Mouse (Mus musculus): ENCODE measurements around the gene Bola1. TPM values are rescaled to one million over a fixed set of nuclear protein-coding genes. Genes with fewer than 3 reads are reported as not detected.

Gene Bola1
- total RNA-seq, 2 experiments from 2014 or later = 25.1 to 26.9 TPM

GRCm38 (mm10) chr3:96161869-96162840 lies 57.4 kb downstream of the Bola1 start, which contains the start of gene Mtmr11:
Gene Mtmr11, plus strand, starts transcription at chr3:96162004.
- intact Hi-C loops (cut with DNase I) = no loop called here
- DNase-seq = peak; percentile 38 to 50

GRCm38 (mm10) chr3:96160803-96161516 lies 58.5 kb downstream of the Bola1 start:
- intact Hi-C loops (cut with DNase I) = no loop called here
- peak; percentile 55 to 58 for DNase-seq

GRCm38 (mm10) chr3:96160222-96160802 lies 59.2 kb downstream of the Bola1 start:
- peak; percentile 50 to 65 for DNase-seq
- intact Hi-C loops (cut with DNase I) = no loop called here

GRCm38 (mm10) chr3:96159820-96160219 lies 59.7 kb downstream of the Bola1 start:
- intact Hi-C loops (cut with DNase I) = no loop called here
- DNase-seq = no peak

GRCm38 (mm10) chr3:96155501-96155900 lies 64.0 kb downstream of the Bola1 start:
- intact Hi-C loops (cut with DNase I) = no loop called here
- DNase-seq = no peak

GRCm38 (mm10) chr3:96152611-96153010 lies 66.9 kb downstream of the Bola1 start:
- DNase-seq = no peak
- intact Hi-C loops (cut with DNase I) = no loop called here

GRCm38 (mm10) chr3:96151836-96152235 lies 67.7 kb downstream of the Bola1 start:
- DNase-seq = no peak
- intact Hi-C loops (cut with DNase I) = no loop called here

- peak; percentile 49 to 51 for DNase-seq
- intact Hi-C loops (cut with DNase I) = loop anchor here (1.0 to 2.0 kb wide), 4 partner anchors 57 to 183 kb away; no protein-coding TSS in a partner anchor
Measured at GRCm38 (mm10) chr3:96147950-96148349, 71.6 kb downstream of the Bola1 start.

Small RNAs within 50 kb of the gene (microRNA-seq; reads per million reads assigned to microRNA genes)
- gene Gm44492 (ENCODE audit: borderline number of aligned reads in 2 of 2) (0 reads per million in 2 experiments), gene Gm47311 (ENCODE audit: borderline number of aligned reads in 2 of 2) (0 reads per million in 2 experiments), gene Gm47313 (ENCODE audit: borderline number of aligned reads in 2 of 2) (0 reads per million in 2 experiments)

Other genes with a start within 250 kb of the Bola1 start
- gene Plekho1, start 223.7 kb downstream of the Bola1 start, total RNA-seq (2021) = 10 to 100 TPM; 73.4 to 81.1 TPM
- gene Vps45, start 161.2 kb downstream of the Bola1 start, total RNA-seq (2021) = 10 to 100 TPM; 22.3 to 26.0 TPM
- 10 to 100 TPM; 56.7 to 67.6 TPM for gene Otud7b, start 115.2 kb downstream of the Bola1 start, total RNA-seq (2021)
- 1 to 10 TPM; 2.0 to 5.6 TPM for gene Mtmr11, start 57.7 kb downstream of the Bola1 start, total RNA-seq (2021)
- gene Sf3b4, start 47.4 kb downstream of the Bola1 start, total RNA-seq (2021) = 10 to 100 TPM; 15.1 to 17.3 TPM
- gene Sv2a, start 38.6 kb downstream of the Bola1 start, total RNA-seq (2021) = 1 to 10 TPM; 3.4 to 9.9 TPM
- 1 to 10 TPM; 1.9 to 2.3 TPM for gene Hist2h2ab, start 156 bp upstream of the Bola1 start, total RNA-seq (2021)
- 10 to 100 TPM; 32.1 to 35.4 TPM for gene Hist2h2ac, start 1.2 kb upstream of the Bola1 start, total RNA-seq (2021)
- 10 to 100 TPM in 1 of 2 experiments, 1 to 10 TPM in 1; 8.3 to 10.5 TPM for gene Hist2h2be, start 1.4 kb upstream of the Bola1 start, total RNA-seq (2021)
- 10 to 100 TPM in 1 of 2 experiments, 1 to 10 TPM in 1; 8.9 to 10.6 TPM for gene Hist2h3c2, start 19.4 kb upstream of the Bola1 start, total RNA-seq (2021)
- 100 to 1,000 TPM; 243 to 253 TPM for gene Hist2h2aa2, start 20.6 kb upstream of the Bola1 start, total RNA-seq (2021)
- gene Hist2h2aa1, start 25.8 kb upstream of the Bola1 start, total RNA-seq (2021) = 10 to 100 TPM in 1 of 2 experiments, 1 to 10 TPM in 1; 6.4 to 16.6 TPM
- not detected for gene Hist2h3c1, start 27.0 kb upstream of the Bola1 start, total RNA-seq (2021)
- gene Hist2h4, start 43.6 kb upstream of the Bola1 start, total RNA-seq (2021) = 10 to 100 TPM; 14.0 to 17.5 TPM
- 10 to 100 TPM; 36.6 to 38.6 TPM for gene Hist2h3b, start 48.9 kb upstream of the Bola1 start, total RNA-seq (2021)
- gene Hist2h2bb, start 50.0 kb upstream of the Bola1 start, total RNA-seq (2021) = 10 to 100 TPM; 51.8 to 59.2 TPM
- 1 to 10 TPM in 1 of 2 experiments, under 1 TPM in 1; 0.47 to 1.4 TPM for gene Fcgr1, start 74.3 kb upstream of the Bola1 start, total RNA-seq (2021)
- not detected for gene BC107364, start 232.6 kb upstream of the Bola1 start, total RNA-seq (2021)